Mouse (Mus musculus): ENCODE data around the gene Ctsa. TPM values are rescaled to one million over a fixed set of nuclear protein-coding genes. Genes with fewer than 3 reads are reported as not detected.
"Not testable (repeated sequence)": the region's sequence is repeated elsewhere in the genome, so short reads cannot be mapped to it uniquely, and the experiment has no call there.

The Ctsa gene
- polyA plus RNA-seq, 1 experiment from 2014 or later, result 171 TPM

DNA sequence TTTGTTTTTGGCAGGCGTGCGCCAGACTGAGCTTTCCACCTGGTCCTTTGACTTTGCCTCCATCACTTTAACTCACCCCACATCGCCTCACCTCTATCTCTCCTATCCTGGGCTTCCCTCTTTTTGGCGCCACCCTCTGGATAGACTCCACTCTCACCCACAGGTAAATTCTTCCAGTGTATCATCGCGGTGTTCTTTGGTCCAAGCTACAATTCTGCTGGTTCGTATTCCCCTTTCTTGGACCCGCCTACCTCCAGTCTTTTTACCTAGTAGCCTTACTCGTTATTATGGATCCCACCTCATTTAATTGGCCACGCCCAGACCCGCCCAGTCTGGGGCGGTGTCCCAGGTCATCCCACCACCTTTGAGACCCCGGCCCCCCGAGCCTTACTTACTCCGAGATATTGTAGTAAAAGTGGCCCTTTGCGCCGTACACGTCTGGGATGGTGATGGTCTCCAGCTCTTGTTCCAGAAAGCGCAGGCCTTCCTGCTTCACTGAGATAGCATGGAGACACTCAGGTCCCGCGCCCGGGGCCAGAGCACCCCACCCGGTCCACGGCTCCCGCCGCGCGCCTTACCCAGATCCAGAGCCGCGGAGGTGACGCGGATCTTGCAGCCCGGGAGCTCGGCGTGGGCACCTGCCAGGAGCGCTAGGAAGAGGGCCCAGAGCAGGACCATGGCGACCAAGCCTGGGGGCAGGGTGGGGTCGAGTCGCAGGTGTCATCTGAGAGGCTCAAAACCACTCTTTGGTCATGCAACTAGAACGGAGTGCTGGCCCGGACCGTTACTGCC is 23.8 kb downstream of the Ctsa start:
- peak overlapping the region; percentile 81 for H3K9ac ChIP-seq
- H3K9me3 ChIP-seq, result no peaks in the 10 kb centered on the region
- H3K4me1 ChIP-seq, result peaks cover 27% of the 10 kb centered on the region
- H3K4me3 ChIP-seq, result peak overlapping the region; percentile 64
- whole genome bisulfite sequencing, result 2% methylated on average over 42 of the region's 42 CpGs
- H3K27ac ChIP-seq (replicated peaks), result no peak overlapping the region
- H3K27me3 ChIP-seq (replicated peaks), result peaks cover 85% of the 10 kb centered on the region
- no peaks in the 10 kb centered on the region for H3K36me3 ChIP-seq
- peak overlapping the region; percentile 97 for H3K4me2 ChIP-seq
- no peak for ATAC-seq (ENCODE audit: extremely low read depth, insufficient number of reproducible peaks, low FRiP score, low TSS enrichment)

GRCm38 (mm10) chr2:164857101-164857821 is 24.6 kb downstream of the Ctsa start, which contains the start of gene Pltp:
TSS of gene Pltp (minus strand) at chr2:164857711.
- Histone ChIP-seq H3K4me2 (peak within 1 kb of the TSS; percentile 97), H3K36me3 (no peaks in the 10 kb centered on the region), H3K27me3 (replicated peaks) (peaks cover 78% of the 10 kb centered on the region), H3K9ac (peak within 1 kb of the TSS; percentile 81), H3K9me3 (no peaks in the 10 kb centered on the region), H3K4me1 (peaks cover 35% of the 10 kb centered on the region), H3K27ac (replicated peaks) (no peak within 1 kb of the TSS), H3K4me3 (peak within 1 kb of the TSS; percentile 64)
- under 1% methylated on average over 47 of the region's 47 CpGs for WGBS
- no peak for ATAC-seq (ENCODE audit: extremely low read depth, insufficient number of reproducible peaks, low FRiP score, low TSS enrichment)

DNA sequence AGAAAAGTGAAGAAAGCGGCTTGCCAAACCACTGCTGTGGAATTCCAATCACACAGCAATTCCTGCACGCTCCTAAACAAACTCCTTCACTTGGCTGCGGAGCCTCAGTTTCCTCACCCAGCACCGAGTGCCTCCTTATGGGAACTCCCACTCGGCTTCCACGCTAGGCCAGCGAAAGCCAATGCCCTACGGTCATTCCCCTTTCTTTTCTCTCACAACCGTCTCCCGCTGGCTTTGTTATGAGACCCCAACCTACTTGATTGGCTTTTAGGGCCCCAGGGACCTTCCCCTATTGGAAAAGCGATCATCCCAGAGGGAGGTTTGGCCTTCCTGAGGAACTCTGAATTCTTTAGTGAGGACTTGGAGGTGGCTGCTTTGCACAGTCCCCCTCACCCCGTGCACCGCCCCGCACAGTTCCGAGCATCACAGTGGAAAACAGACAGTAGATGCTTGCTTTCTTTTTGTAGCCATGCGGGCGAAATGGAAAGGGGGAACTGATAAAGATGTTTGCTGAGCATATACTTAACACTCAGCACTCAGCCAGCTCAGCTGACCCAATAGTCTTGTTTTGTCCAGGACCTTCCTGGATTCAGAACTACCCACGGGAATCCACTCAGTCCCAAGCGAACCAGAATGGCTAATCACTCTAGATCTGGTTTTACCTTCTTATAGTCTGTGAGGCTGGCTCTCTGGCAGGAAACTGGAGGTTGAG is 25.3 kb downstream of the Ctsa start:
- peaks cover 42% of the 10 kb centered on the region for H3K4me1 ChIP-seq

DNA sequence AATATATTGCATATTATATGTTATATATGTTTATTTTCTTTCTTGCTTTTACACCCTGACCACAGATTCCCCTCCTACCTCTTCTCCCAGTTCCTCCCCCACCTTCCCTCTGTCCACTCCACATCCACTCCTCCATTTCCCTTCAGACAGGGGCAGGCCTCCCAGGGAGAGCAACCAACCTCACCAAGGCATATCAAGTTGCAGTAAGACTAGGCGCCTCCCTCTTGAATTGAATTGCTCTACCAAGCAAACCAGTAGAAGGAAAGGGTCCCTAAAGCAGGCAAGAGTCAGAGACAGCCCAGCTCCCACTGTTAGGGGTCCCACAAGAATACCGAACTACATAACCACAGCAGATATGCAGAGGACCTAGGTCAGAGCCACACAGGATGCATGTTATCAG is 26.5 kb downstream of the Ctsa start:
- H3K27ac ChIP-seq (replicated peaks), result no peak overlapping the region
- WGBS, result 51% methylated on average over 2 of the region's 2 CpGs

More for the DNA sequence above, 25.3 kb downstream of the Ctsa start:
- Histone ChIP-seq H3K27me3 (replicated peaks) (peaks cover 70% of the 10 kb centered on the region), H3K27ac (replicated peaks) (no peak overlapping the region), H3K4me2 (peak overlapping the region; percentile 97), H3K36me3 (no peaks in the 10 kb centered on the region), H3K9ac (peak overlapping the region; percentile 81), H3K9me3 (no peaks in the 10 kb centered on the region), H3K4me3 (peak overlapping the region; percentile 64)
- no peak for ATAC-seq (ENCODE audit: extremely low read depth, insufficient number of reproducible peaks, low FRiP score, low TSS enrichment)
- WGBS, result 6% methylated on average over 19 of the region's 19 CpGs

GRCm38 (mm10) chr2:164859640-164860432 is 27.2 kb downstream of the Ctsa start:
- H3K9ac ChIP-seq, result no peak overlapping the region
- H3K4me1 ChIP-seq, result peaks cover 47% of the 10 kb centered on the region
- H3K27ac ChIP-seq (replicated peaks), result no peak overlapping the region
- peaks cover 53% of the 10 kb centered on the region for H3K27me3 ChIP-seq (replicated peaks)
- no peaks in the 10 kb centered on the region for H3K9me3 ChIP-seq
- WGBS, result 63% methylated on average over 9 of the region's 9 CpGs
- H3K4me2 ChIP-seq, result no peak overlapping the region
- no peaks in the 10 kb centered on the region for H3K36me3 ChIP-seq
- H3K4me3 ChIP-seq, result no peak overlapping the region
- ATAC-seq (ENCODE audit: extremely low read depth, insufficient number of reproducible peaks, low FRiP score, low TSS enrichment), result no peak

More for the DNA sequence above, 26.5 kb downstream of the Ctsa start:
- no peak overlapping the region for H3K4me3 ChIP-seq
- H3K36me3 ChIP-seq, result no peaks in the 10 kb centered on the region
- H3K27me3 ChIP-seq (replicated peaks), result peaks cover 60% of the 10 kb centered on the region
- H3K9me3 ChIP-seq, result no peaks in the 10 kb centered on the region
- H3K4me2 ChIP-seq, result no peak overlapping the region
- no peak for ATAC-seq (ENCODE audit: extremely low read depth, insufficient number of reproducible peaks, low FRiP score, low TSS enrichment)
- H3K4me1 ChIP-seq, result peaks cover 42% of the 10 kb centered on the region
- H3K9ac ChIP-seq, result no peak overlapping the region

DNA sequence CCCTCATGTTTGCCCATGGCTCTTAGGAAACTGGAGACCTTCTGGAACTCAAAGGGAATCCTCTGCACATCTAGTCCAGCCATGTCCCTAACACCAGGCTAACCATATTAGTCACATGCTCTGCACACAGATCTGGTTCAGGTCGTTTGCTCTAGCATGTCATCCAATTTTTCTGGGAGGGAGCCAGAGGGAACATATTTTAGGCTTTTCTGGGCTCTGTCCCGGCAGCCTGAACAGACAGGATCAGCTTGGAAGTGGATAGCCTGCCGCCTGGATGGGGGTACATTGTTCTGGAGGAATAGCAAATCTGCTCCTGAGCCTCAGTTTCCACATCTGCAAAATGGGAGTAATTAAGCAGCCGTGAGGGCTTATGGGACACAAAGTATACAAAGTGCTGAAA is 28.4 kb downstream of the Ctsa start:
- ATAC-seq (ENCODE audit: extremely low read depth, insufficient number of reproducible peaks, low FRiP score, low TSS enrichment), result no peak
- Histone ChIP-seq H3K4me3 (no peak overlapping the region), H3K4me1 (peaks cover 47% of the 10 kb centered on the region), H3K9ac (no peak overlapping the region), H3K27ac (replicated peaks) (no peak overlapping the region), H3K9me3 (no peaks in the 10 kb centered on the region), H3K4me2 (no peak overlapping the region), H3K27me3 (replicated peaks) (peaks cover 40% of the 10 kb centered on the region), H3K36me3 (no peaks in the 10 kb centered on the region)
- 64% methylated on average over 4 of the region's 4 CpGs for WGBS

DNA sequence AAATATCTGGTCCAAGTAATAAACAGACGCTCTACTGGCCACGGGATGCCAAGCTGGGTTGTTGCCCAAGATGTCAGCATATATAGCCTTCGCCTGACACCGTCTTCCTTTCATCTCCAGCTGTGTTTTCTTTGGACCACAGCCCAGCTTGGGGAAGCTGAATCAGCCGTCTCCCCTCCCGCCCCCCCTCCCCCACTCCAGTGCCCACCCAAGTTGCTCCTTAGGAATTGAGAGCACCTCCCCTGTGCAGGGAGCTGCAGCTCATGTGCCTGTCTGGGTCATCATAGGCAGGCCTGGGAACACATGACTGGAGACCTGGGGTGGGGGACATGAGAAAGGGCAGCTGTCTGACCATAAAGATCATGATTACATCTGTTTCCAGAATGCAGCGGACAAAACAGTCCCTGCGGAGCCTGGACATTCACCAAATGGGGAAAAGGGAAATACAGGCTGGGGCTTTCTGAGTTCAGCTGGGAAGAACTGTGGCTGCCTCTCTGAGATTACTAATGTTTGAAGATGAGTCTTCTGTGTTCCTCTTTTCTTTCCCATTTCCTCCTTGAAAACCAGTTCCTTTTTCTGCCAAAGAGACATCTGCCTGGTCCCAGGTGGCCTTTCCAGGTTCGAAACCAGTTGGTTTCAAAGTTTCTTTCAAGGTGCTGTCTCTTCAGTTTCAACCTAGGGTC is 29.6 kb downstream of the Ctsa start:
- Histone ChIP-seq H3K27me3 (replicated peaks) (peaks cover 28% of the 10 kb centered on the region), H3K4me3 (no peak overlapping the region), H3K4me2 (peak overlapping the region; percentile 1; the same call in 1 of the 2 replicates), H3K4me1 (peaks cover 47% of the 10 kb centered on the region), H3K36me3 (no peaks in the 10 kb centered on the region), H3K9ac (no peak overlapping the region), H3K27ac (replicated peaks) (peak overlapping the region; percentile 65), H3K9me3 (no peaks in the 10 kb centered on the region)
- WGBS, result 39% methylated on average over 9 of the region's 9 CpGs
- ATAC-seq (ENCODE audit: extremely low read depth, insufficient number of reproducible peaks, low FRiP score, low TSS enrichment), result no peak

GRCm38 (mm10) chr2:164863411-164863810 is 30.7 kb downstream of the Ctsa start:
- H3K9ac ChIP-seq; H3K9me3 ChIP-seq; H3K4me3 ChIP-seq; H3K4me2 ChIP-seq; ATAC-seq (ENCODE audit: extremely low read depth, insufficient number of reproducible peaks, low FRiP score, low TSS enrichment); H3K27ac ChIP-seq (replicated peaks); H3K36me3 ChIP-seq: not testable (repeated sequence)
- H3K4me1 ChIP-seq, result peaks cover 43% of the 10 kb centered on the region
- 87% methylated on average over 9 of the region's 9 CpGs for WGBS
- H3K27me3 ChIP-seq (replicated peaks), result peaks cover 17% of the 10 kb centered on the region

- Histone ChIP-seq H3K4me3 (no peak overlapping the region), H3K36me3 (no peaks in the 10 kb centered on the region; the same call in 1 of the 2 replicates), H3K27ac (replicated peaks) (no peak overlapping the region), H3K9ac (no peak overlapping the region), H3K27me3 (replicated peaks) (peaks cover 7% of the 10 kb centered on the region; the same call in 1 of the 2 replicates), H3K4me1 (peaks cover 43% of the 10 kb centered on the region), H3K9me3 (0 out of 2 replicates have a peak, but pooled peaks cover 5% of the 10 kb centered on the region), H3K4me2 (no peak overlapping the region)
- no peak for ATAC-seq (ENCODE audit: extremely low read depth, insufficient number of reproducible peaks, low FRiP score, low TSS enrichment)
- WGBS, result 53% methylated on average over 4 of the region's 4 CpGs
Observed at GRCm38 (mm10) chr2:164864593-164864992, 31.9 kb downstream of the Ctsa start.
